15 mouse cellular contexts compared by ENCODE assay signal in genomic region chr9:79516384-79516783, GRCm38 (mm10).
"Had no signal": no experiment of that assay in that cellular context is flagged by ENCODE, and none has a peak within 500 bp of the region (broad histone marks: within the 10 kb centered on the region; RNA-seq: fewer than 3 reads in every experiment).

No protein-coding gene starts in this region.

- H3K36me3 ChIP-seq: liver, embryonic 13.5 days had no signal

- DNase-seq: kidney, adult 18-20 months; kidney, adult 9 months; kidney, postnatal 36 days; layer of hippocampus, postnatal 36 days; liver, embryonic 13.5 days; midbrain, embryonic 14.5 days; right cerebral cortex, adult 18-20 months; right cerebral cortex, postnatal 14 days; right cerebral cortex, postnatal 4 days; thymus, postnatal 25 days had no signal

- H3K4me2 ChIP-seq: liver, embryonic 13.5 days; midbrain, embryonic 11.5 days had no signal

- ATAC-seq: inflammation-experienced regulatory T-cells, adult 6 months; intestine, embryonic 16.5 days had no signal

- H3K9me3 ChIP-seq: liver, embryonic 13.5 days had no signal

- H3K27ac ChIP-seq: left cerebral cortex, adult 2 months; liver, embryonic 13.5 days; stomach, postnatal 0 days had no signal

- H3K4me3 ChIP-seq: left cerebral cortex, adult 2 months; liver, embryonic 13.5 days had no signal

- H3K4me1 ChIP-seq: liver, embryonic 13.5 days had no signal

- H3K27me3 ChIP-seq: liver, embryonic 13.5 days had no signal

- H3K9ac ChIP-seq: liver, embryonic 13.5 days had no signal
